Mouse (Mus musculus) naive thymus-derived CD4-positive, alpha-beta T cell, adult 2 months (primary cell): ENCODE results near the gene Gm13090.
A peak's percentile ranks its signal among the peaks of the same experiment; 100 is the strongest.

Source experiments
- DNase-seq: peaks from one replicate; pipeline ENCODE4 v3.0.0-alpha.2; 2011; ENCODE audit warnings: low read depth

Gm13090 gene

GRCm38 (mm10) chr4:151097104-151097438, 7.7 kb downstream of the Gm13090 start:
- no peak for DNase-seq

- no peak for DNase-seq
These were observed 14.3 kb downstream of the Gm13090 start for GRCm38 (mm10) chr4:151103646-151104045.

DNA sequence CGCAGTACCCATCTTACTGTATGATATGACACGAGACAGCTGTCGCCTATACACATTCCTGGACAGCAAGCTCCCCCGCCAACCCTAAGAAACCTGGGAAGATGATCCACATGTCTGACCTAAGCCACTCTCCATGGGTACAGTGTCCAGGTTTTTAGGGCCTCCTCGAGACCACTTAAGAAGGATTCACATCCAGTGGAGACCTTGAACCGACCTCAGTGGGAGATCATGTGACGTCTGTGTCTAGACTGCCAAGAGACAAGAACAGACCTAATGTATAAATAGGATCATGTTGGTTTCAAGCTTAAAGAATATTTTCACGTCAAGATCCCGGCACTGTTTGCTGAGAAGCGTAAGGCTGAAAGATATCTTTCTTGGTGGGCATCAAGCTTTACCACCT, 14.8 kb downstream of the Gm13090 start:
- no peak for DNase-seq

GRCm38 (mm10) chr4:151105886-151106285, 16.5 kb downstream of the Gm13090 start:
- no peak for DNase-seq

DNA sequence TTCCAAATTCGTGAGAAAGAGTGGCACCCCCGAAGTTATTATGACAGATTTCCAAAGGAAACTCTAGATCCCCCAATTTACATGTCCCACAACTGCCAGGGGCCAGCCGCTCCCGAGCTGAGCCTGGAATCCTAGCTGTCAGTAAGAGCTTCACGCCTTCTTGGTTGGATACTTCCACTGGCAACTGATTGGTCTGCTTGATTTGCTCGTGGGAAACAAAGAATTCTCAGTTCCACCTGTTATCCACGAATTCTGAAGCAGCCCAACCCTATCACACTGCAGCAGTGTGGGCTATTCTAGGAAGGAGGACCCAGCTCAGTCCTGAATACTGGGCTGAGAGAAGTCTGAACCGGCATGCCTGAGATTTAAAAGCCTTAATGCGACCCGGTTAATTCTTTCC, 17.1 kb downstream of the Gm13090 start:
- DNase-seq: no peak

DNA sequence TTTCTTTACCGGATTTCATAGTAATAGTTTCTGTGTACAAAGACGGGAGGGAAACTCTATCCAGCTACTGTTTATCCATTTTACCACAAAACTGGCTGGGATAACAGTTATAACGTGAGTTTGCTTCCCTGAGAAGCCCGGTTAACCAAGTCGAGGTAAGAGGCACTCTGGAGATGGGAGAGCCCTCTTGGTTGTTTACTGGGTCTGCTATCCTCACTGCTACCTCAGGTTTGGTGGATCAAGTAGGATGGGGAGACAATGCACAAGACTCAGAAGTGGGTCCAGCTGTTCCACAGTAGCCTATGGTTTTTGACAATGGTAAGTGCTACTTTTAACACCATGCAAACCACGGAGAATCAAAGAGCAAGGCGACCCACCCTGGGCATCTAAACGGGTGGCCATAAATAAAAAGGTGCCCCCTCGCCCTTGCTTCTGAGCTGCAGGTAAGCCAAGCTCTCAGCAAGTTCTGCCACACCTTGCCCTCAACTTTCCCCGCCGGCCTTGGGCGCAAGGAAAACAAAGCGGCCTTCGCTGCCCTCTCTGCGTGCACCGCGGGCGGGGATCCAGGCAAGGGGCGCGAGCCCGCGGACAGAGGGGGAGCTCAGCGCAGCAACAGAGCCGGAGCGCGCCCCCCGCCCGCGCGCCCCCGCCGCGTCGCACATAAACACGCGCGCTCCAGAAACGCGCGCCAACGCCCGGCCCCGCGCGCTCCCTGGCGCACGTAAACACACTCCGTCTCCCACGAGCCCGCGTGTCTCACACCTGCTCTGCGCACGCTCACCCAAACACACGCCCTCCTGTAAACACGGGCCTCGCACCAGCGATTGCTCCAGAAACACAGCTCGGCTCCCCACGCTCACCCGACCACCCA, 18.0 kb downstream of the Gm13090 start:
- DNase-seq: no peak

DNA sequence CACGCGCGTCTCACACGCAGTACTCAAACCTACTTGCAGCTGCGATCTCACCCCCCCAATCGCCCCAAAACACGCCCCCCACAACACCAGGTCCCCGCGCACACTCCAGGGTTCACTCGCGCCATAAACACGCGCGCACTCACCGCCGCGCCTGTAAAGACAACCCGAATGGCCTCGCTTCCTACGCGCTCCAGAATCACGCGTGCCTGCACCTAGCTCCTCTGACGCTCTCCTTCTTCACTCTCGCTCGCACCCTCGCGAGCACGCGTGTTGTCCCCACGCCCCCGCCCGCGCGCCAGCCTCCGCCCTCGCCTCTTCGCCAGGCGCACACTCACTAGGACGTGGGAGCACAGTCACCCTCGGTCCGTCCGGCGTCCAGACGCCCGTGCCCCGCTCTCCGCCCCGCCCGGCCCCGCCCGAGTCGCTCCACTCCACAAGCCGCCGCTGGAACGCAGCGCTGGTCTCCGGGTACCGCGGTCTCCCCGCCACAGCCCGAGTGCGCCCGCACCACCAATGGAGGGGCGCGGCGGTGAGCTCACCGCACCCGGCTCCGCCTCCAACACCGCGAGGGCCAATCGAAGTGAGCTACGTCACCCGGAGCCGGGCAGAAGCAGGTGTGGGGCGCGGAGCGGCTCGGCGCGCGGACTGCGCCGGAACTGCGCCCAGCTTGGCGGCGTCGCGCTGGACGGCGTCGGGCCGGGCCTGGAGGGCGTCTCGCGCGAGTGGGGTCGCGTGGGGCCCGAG, 18.8 kb downstream of the Gm13090 start:
- DNase-seq: peak; percentile 50

DNA sequence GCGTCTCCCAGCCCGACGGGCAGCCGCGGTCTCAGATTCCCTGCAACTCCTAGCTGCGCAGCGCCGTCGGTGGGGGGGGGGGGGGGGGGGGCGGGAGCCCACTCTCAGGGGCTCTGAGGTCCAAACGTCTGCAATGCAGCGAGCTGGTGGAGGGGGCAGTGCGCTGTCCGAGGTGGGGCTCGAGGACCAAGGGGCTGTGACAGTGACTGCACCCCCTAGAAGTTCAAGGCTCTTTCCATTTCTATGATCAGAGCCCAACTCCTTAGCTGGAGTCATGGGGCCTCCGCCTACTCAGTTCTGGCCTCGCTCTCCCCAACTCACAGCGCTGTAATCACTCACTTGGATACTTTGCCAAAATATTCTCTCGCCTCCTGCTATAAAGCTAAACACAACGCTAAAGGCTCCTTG, 19.5 kb downstream of the Gm13090 start:
- no peak for DNase-seq

DNA sequence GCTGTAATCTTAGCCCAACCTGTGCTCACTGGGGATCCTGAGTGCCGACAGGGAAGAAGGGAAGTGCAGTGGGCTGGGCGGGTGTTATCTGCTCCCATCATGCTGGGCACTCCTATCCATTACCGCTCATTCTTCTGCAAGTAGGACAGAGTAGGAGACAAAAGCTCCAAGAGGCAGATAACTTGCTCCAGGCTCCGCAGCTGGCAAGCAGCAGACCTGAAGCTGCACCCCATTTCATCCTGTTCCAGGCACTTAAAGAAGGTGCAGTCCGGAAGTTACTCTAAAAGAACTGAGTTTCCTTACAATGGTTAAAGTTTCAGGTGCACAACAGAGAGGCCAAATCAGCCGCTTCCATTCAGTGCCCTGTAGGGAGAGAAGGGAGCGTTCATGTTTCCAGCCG, 21.9 kb downstream of the Gm13090 start:
- no peak for DNase-seq

GRCm38 (mm10) chr4:151114574-151114973, 25.2 kb downstream of the Gm13090 start:
- no peak for DNase-seq

GRCm38 (mm10) chr4:151118883-151119282, 29.5 kb downstream of the Gm13090 start:
- DNase-seq: no peak

- DNase-seq: no peak
These were observed 38.5 kb downstream of the Gm13090 start for GRCm38 (mm10) chr4:151127636-151128548.

DNA sequence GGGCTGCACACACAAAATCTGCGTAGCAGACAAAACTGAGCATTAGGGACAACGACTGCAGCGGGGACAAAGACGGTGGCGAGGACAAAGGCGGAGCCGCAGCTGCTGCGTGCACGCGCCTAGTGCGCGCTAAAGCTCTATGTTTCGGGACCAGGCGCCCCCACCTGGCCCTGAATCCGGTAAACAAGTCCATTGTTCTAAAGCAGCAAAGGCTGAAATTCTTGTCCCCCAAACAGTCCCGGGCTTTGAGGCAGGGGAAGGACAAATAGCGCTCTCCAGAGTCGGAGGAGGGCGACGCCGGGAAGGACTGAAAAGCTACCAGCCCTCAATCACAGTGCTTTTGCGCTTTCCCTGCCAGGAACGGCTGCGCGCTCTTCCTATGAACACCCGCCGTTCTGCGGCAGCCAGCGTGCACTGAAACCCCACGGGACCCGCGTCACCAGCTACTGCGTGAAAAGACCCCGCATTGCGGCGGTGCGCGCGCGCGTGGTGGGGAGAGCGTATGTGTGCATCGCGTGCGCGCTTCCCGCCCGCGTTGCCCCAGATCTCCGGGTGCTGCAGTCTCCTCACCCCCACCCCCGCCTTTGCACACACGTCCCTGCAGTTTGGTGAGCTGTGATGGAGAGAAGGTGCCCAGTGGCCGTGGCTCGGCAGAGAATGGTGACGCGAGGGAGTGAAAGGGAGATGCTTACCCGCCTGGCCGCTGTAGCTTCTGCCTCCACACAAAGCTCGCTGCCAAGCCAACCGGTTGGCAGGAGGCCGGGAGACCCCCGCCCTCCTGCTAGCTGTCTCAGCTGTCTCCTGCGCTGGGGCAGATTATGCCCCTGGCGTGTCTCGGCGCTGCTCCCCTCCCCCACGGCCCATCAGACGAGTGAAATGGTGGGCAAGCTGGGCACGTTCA, 39.5 kb downstream of the Gm13090 start:
- no peak for DNase-seq

DNA sequence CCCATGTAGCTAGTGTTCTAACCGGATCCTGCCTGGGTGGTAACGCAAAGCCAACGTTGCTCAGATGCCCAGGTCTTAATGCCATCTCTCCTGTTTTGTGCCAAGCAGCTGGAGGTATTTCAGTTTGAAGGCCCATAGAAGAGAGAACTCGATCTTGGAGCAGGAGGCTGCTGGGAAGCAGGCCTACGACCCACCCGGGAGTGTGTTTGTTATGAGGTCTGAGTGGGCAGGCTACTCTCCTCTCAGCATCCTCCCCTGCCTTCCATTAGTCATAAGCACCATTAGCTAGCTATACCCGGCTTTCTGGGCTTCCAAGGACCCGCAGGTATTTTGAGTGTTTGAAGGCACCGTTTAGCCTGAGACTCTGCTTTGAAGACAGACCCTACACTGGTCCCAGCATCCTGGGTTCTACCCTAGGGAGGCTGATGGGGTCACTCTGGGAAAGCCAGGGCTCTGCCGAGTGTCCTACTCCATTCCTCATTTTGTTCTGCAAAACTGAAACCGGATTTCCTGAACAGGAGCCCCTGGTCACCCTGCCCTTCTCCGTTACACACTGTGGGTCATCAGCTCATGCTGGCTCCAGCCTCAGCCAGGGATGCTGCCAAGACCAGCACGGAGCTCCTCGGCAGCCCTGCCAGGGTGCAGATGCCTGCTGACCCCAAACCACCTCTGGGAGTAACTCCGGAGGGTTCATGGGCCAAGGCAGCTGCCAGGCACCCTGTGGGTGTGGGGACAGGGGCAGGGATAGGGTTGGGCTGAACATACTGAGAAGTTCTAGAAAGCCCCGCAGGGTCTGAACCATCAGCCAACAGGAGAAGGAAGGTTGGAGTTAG, 40.6 kb downstream of the Gm13090 start:
- no peak for DNase-seq

GRCm38 (mm10) chr4:151130756-151131490, 41.6 kb downstream of the Gm13090 start:
- no peak for DNase-seq

DNA sequence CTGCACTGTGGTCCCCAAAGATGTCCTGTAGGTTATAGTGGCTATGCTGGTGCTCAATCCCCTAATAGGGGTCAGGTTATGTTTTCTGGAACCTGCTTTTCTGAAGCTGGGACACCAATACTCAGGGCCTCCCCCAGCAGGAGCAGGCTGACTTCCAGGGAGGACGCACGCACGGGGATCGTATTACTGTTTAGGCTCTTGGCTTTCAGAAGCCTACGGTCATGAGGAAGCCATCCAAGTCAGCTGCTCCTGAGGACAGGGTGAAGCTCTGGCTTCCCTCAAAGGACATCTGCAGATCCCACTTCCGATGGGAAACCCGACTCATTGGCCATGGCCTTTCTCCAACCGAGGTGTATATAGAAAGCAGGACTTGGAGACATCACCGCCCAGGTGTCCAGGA, 43.1 kb downstream of the Gm13090 start:
- DNase-seq: no peak

GRCm38 (mm10) chr4:151133760-151134159, 44.4 kb downstream of the Gm13090 start:
- DNase-seq: no peak

GRCm38 (mm10) chr4:151135491-151135890, 46.1 kb downstream of the Gm13090 start:
- no peak for DNase-seq

DNA sequence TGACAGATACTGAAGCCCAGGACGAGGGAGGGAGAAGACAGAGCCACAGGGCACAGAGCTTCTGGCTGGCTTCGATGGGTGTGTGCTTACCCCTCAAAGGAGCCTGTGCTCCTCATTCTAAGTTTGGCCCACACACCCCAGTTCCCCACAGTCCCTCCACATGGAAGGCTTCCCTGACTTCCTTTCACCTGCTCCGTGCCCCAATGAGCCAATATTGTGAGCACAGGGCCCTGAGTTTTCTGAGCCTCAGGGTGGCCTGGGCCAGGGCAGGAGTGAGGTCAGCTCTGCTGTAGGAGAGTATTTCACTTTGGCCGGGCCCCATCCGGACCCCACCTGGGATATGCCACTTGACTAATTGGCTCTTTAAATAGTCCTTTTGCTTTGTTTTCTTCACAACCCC, 48.3 kb downstream of the Gm13090 start:
- no peak for DNase-seq

DNA sequence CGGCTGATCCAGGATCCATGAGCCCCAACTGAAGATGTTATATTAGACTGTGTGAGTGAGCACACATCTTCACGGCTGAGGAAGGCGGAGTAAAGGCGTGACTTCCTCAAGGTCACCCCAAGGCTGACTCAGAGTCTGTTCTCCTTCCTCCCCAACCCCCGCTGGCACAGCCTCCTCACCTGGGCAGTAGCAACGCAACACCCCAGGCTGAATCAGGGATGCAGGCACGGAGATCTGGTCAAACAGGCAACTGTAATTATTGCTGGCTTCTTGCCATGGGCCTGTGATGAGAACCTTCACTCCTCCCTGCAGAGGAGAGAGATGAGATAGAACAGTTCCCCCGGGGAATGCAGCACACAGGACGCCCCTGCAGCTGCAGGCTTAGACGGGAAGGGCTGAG, 48.8 kb downstream of the Gm13090 start:
- no peak for DNase-seq
